Mouse (Mus musculus): ENCODE measurements at regions not wholly inside any gene's neighbourhood (a gene's known extent, or its start where the extent isn't known, plus 50 kb on each side); places are given as distances from the start of the nearest gene placed in this dataset.

- TF ChIP-seq JUND (IDR thresholded peaks at IDR 0.05; ENCODE audit: low read depth, low read length) (no peak), TBP (IDR thresholded peaks at IDR 0.05; ENCODE audit: low read depth, low read length) (no peak), ZNF384 (IDR thresholded peaks at IDR 0.05; ENCODE audit: low read depth, low read length) (no peak)
These were observed 94.4 kb downstream of the Kctd15 start for GRCm38 (mm10) chr7:34562160-34562559.
